Mouse (Mus musculus) monocyte, adult 5-6 weeks (primary cell): ENCODE measurements at regions not wholly inside any gene's neighbourhood (a gene's known extent, or its start where the extent isn't known, plus 50 kb on each side); places are given as distances from the start of the nearest gene placed in this dataset.

Experiments used
- ATAC-seq: fragments of 153-309, 156-312 bp; replicated peaks from 2 replicates; pipeline ENCODE4 v1.8.0; 2017; ENCODE audit warnings: mild to moderate bottlenecking; ENCODE audit not compliant: low TSS enrichment, insufficient number of reproducible peaks, severe bottlenecking, poor library complexity, low FRiP score

- no peak for ATAC-seq
Observed at GRCm38 (mm10) chr12:104590291-104590690, 117.2 kb upstream of the Gsc start.

- ATAC-seq, result no peak
Observed at GRCm38 (mm10) chr12:104584408-104584807, 111.3 kb upstream of the Gsc start.

- ATAC-seq, result no peak
Observed at GRCm38 (mm10) chr12:104580796-104581195, 107.7 kb upstream of the Gsc start.

GRCm38 (mm10) chr12:104567622-104568021 is 94.5 kb upstream of the Gsc start:
- ATAC-seq, result no peak

GRCm38 (mm10) chr12:104562961-104563360 is 89.8 kb upstream of the Gsc start:
- ATAC-seq, result no peak

- ATAC-seq, result no peak
Observed at GRCm38 (mm10) chr12:104560934-104561565, 87.9 kb upstream of the Gsc start.

- no peak for ATAC-seq
Observed at GRCm38 (mm10) chr12:104557761-104558160, 84.6 kb upstream of the Gsc start.

- no peak for ATAC-seq
Observed at GRCm38 (mm10) chr12:104557307-104557706, 84.2 kb upstream of the Gsc start.

GRCm38 (mm10) chr12:104548586-104548985 is 75.5 kb upstream of the Gsc start:
- ATAC-seq, result no peak

GRCm38 (mm10) chr12:104547561-104547960 is 74.4 kb upstream of the Gsc start:
- no peak for ATAC-seq

GRCm38 (mm10) chr12:104545993-104546769 is 73.1 kb upstream of the Gsc start:
- ATAC-seq, result no peak

GRCm38 (mm10) chr12:104539911-104540310 is 66.8 kb upstream of the Gsc start:
- no peak for ATAC-seq

GRCm38 (mm10) chr12:104538436-104538835 is 65.3 kb upstream of the Gsc start:
- no peak for ATAC-seq

GRCm38 (mm10) chr12:104531512-104532447 is 58.6 kb upstream of the Gsc start:
- ATAC-seq, result no peak

- ATAC-seq, result no peak
Observed at GRCm38 (mm10) chr12:104530586-104530985, 57.5 kb upstream of the Gsc start.
